Mouse (Mus musculus) kidney, postnatal 14 days (tissue): Measurements from ENCODE around the gene Igflr1.

Source experiments
- DNase-seq: peaks from one replicate; pipeline ENCODE4 v3.0.0; 2022; ENCODE audit warnings: mixed read lengths

The Igflr1 gene

GRCm38 (mm10) chr7:30564970-30565571 is at the start of gene Igflr1:
Gene Igflr1, plus strand, starts transcription at chr7:30565427.
- no peak for DNase-seq

GRCm38 (mm10) chr7:30518325-30518724 is 46.9 kb upstream of the Igflr1 start:
- no peak for DNase-seq

- peak; percentile 44 for DNase-seq
Measured at GRCm38 (mm10) chr7:30520396-30520795, 44.8 kb upstream of the Igflr1 start.

GRCm38 (mm10) chr7:30520856-30521255 is 44.4 kb upstream of the Igflr1 start:
- no peak for DNase-seq

GRCm38 (mm10) chr7:30522871-30523270 is 42.4 kb upstream of the Igflr1 start:
- no peak for DNase-seq

GRCm38 (mm10) chr7:30524487-30524886 is 40.7 kb upstream of the Igflr1 start:
- no peak for DNase-seq

GRCm38 (mm10) chr7:30525954-30526353 is 39.3 kb upstream of the Igflr1 start:
- no peak for DNase-seq

GRCm38 (mm10) chr7:30526399-30526798 is 38.8 kb upstream of the Igflr1 start:
- DNase-seq = no peak

- DNase-seq = no peak
Measured at GRCm38 (mm10) chr7:30526981-30527380, 38.2 kb upstream of the Igflr1 start.

GRCm38 (mm10) chr7:30531291-30531815 is 33.9 kb upstream of the Igflr1 start:
- no peak for DNase-seq

- peak; percentile 80 for DNase-seq
Measured at GRCm38 (mm10) chr7:30532931-30533330, 32.3 kb upstream of the Igflr1 start.

GRCm38 (mm10) chr7:30533941-30534632 is 31.1 kb upstream of the Igflr1 start:
- DNase-seq = no peak

- peak; percentile 98 for DNase-seq
Measured at GRCm38 (mm10) chr7:30534633-30535577, 30.3 kb upstream of the Igflr1 start, which contains the start of gene Arhgap33. Gene Arhgap33, minus strand, starts transcription at chr7:30535060.

- DNase-seq = no peak
Measured at GRCm38 (mm10) chr7:30540572-30540971, 24.7 kb upstream of the Igflr1 start.

GRCm38 (mm10) chr7:30544327-30544726 is 20.9 kb upstream of the Igflr1 start:
- no peak for DNase-seq

- no peak for DNase-seq
Measured at GRCm38 (mm10) chr7:30549880-30550279, 15.3 kb upstream of the Igflr1 start.

- DNase-seq = no peak
Measured at GRCm38 (mm10) chr7:30550603-30551002, 14.6 kb upstream of the Igflr1 start.

GRCm38 (mm10) chr7:30551445-30552101 is 13.7 kb upstream of the Igflr1 start:
- no peak for DNase-seq

GRCm38 (mm10) chr7:30552102-30553020 is 12.9 kb upstream of the Igflr1 start, which contains the start of the genes Hspb6 and Proser3:
Gene Hspb6, plus strand, starts transcription at chr7:30552178.
Gene Proser3, minus strand, starts transcription at chr7:30552299.
- DNase-seq = peak; percentile 98

- peak; percentile 58 for DNase-seq
Measured at GRCm38 (mm10) chr7:30553021-30553589, 12.1 kb upstream of the Igflr1 start.
